Mouse (Mus musculus): ENCODE measurements around the gene Barx2. TPM values are rescaled to one million over a fixed set of nuclear protein-coding genes. Genes with fewer than 3 reads are reported as not detected.

The Barx2 gene
- polyA plus RNA-seq, 1 experiment = not detected

GRCm38 (mm10) chr9:31849387-31849786 lies 63.9 kb downstream of the Barx2 start:
- 74% methylated on average over 7 of the region's 7 CpGs for WGBS
- no peak overlapping the region for H3K27ac ChIP-seq (ENCODE audit: insufficient read depth, low read depth, low read length)
- TF ChIP-seq CTCF (IDR thresholded peaks at IDR 0.05; ENCODE audit: insufficient read depth, low read depth, low read length) = no peak
- TF ChIP-seq POLR2A (IDR thresholded peaks at IDR 0.05; ENCODE audit: insufficient read depth, low read depth, low read length) = no peak

GRCm38 (mm10) chr9:31844614-31845013 lies 68.6 kb downstream of the Barx2 start:
- no peak for TF ChIP-seq CTCF (IDR thresholded peaks at IDR 0.05; ENCODE audit: insufficient read depth, low read depth, low read length)
- H3K4me3 ChIP-seq (ENCODE audit: insufficient read depth, low read depth, low read length) = no peak overlapping the region
- WGBS = 81% methylated on average over 5 of the region's 5 CpGs
- H3K27ac ChIP-seq (ENCODE audit: insufficient read depth, low read depth, low read length) = no peak overlapping the region
- no peaks in the 10 kb centered on the region for H3K4me1 ChIP-seq (ENCODE audit: control insufficient read depth, insufficient read depth, low read length)

More at GRCm38 (mm10) chr9:31849387-31849786, 63.9 kb downstream of the Barx2 start:
- Histone ChIP-seq H3K4me3 (ENCODE audit: insufficient read depth, low read depth, low read length) (no peak overlapping the region), H3K4me1 (ENCODE audit: control insufficient read depth, insufficient read depth, low read length) (no peaks in the 10 kb centered on the region)

DNA sequence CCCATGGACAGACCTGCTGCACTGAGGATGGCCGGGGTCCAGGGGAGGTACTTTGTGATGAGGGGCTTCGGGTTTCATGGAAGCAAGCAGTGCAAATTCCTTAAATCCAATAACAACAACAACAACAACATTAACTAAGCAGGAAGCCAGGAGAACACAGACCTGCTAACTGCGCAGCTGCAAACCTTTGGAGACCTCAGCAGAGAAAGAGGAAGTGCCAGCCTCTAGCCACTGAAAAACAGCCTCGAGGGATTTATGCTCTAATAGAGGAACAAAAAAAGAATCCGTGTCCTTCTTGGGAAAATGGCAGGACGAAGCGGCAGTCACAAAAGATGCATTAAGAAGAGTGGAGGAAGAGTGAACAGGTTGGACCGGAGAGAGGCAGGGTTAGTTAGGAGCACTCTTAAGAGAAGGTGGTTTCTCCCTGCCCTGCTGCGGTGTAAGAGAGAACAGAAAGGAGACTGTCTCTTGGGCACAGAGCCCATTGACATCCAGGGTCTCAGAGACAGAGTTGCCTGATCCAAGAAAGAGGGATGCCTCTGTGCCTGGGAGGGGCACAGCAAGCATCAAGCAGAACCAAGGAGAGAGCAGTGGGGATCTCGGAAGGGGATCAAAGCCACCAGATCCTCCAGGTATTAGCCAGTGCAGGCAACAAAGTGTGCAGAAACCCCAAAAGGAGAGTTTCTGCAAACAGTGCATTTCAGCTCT lies 72.0 kb downstream of the Barx2 start:
- WGBS = 63% methylated on average over 10 of the region's 10 CpGs
- TF ChIP-seq POLR2A (IDR thresholded peaks at IDR 0.05; ENCODE audit: insufficient read depth, low read depth, low read length) (no peak), CTCF (IDR thresholded peaks at IDR 0.05; ENCODE audit: insufficient read depth, low read depth, low read length) (no peak)
- Histone ChIP-seq H3K4me3 (ENCODE audit: insufficient read depth, low read depth, low read length) (no peak overlapping the region), H3K4me1 (ENCODE audit: control insufficient read depth, insufficient read depth, low read length) (no peaks in the 10 kb centered on the region), H3K27ac (ENCODE audit: insufficient read depth, low read depth, low read length) (no peak overlapping the region)

- Histone ChIP-seq H3K4me3 (ENCODE audit: insufficient read depth, low read depth, low read length) (no peak overlapping the region), H3K27ac (ENCODE audit: insufficient read depth, low read depth, low read length) (no peak overlapping the region), H3K4me1 (ENCODE audit: control insufficient read depth, insufficient read depth, low read length) (no peaks in the 10 kb centered on the region)
- TF ChIP-seq CTCF (IDR thresholded peaks at IDR 0.05; ENCODE audit: insufficient read depth, low read depth, low read length) (no peak), POLR2A (IDR thresholded peaks at IDR 0.05; ENCODE audit: insufficient read depth, low read depth, low read length) (no peak)
- 94% methylated on average over 4 of the region's 4 CpGs for WGBS
Observed at GRCm38 (mm10) chr9:31840571-31840970, 72.7 kb downstream of the Barx2 start.

DNA sequence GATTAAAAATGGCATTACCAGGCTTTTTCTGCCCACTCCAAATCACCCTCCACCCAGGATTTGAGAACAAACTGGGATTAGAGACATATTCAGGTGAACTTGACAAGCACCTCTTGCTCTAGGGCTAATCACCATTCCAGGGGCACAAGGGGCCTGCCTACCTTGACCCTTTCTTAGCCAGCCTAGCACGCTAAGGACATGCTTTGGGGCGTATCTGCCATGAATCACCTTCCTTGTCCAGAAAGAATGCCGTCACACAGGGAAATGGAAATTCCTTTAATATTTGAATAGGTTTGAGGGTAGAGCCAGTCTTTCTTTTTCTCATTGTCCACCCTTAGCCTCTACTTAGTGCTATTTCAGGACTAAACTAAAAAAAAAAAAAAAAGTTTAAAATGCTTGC lies 73.2 kb downstream of the Barx2 start:
- TF ChIP-seq CTCF (IDR thresholded peaks at IDR 0.05; ENCODE audit: insufficient read depth, low read depth, low read length) = no peak
- TF ChIP-seq POLR2A (IDR thresholded peaks at IDR 0.05; ENCODE audit: insufficient read depth, low read depth, low read length) = no peak
- H3K4me1 ChIP-seq (ENCODE audit: control insufficient read depth, insufficient read depth, low read length) = no peaks in the 10 kb centered on the region
- 95% methylated on average over 3 of the region's 3 CpGs for WGBS
- H3K27ac ChIP-seq (ENCODE audit: insufficient read depth, low read depth, low read length) = no peak overlapping the region
- no peak overlapping the region for H3K4me3 ChIP-seq (ENCODE audit: insufficient read depth, low read depth, low read length)

- TF ChIP-seq POLR2A (IDR thresholded peaks at IDR 0.05; ENCODE audit: insufficient read depth, low read depth, low read length) (no peak), CTCF (IDR thresholded peaks at IDR 0.05; ENCODE audit: insufficient read depth, low read depth, low read length) (no peak)
- H3K4me1 ChIP-seq (ENCODE audit: control insufficient read depth, insufficient read depth, low read length) = no peaks in the 10 kb centered on the region
- H3K4me3 ChIP-seq (ENCODE audit: insufficient read depth, low read depth, low read length) = no peak overlapping the region
- WGBS = 69% methylated on average over 15 of the region's 15 CpGs
- no peak overlapping the region for H3K27ac ChIP-seq (ENCODE audit: insufficient read depth, low read depth, low read length)
Observed at GRCm38 (mm10) chr9:31839106-31840027, 73.9 kb downstream of the Barx2 start.

DNA sequence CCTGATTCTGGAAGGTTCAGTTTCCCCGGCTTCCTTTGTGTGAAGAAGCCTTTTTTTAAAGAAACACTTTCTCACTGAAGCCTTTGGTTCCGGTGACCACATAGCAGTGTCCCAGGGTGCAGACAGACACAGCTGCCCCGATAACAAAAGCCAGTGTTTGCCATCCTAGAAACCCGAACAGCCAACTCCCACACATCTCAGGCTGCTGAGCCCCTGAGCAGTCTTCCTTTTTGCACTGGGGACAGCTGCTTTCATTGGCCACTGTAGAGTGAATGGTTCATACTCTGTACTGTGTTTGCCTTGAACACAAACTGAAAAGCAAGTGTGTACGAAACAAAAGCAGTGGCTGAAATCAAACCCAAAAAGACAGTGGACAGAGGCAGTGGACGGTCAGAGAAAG lies 75.2 kb downstream of the Barx2 start:
- no peaks in the 10 kb centered on the region for H3K4me1 ChIP-seq (ENCODE audit: control insufficient read depth, insufficient read depth, low read length)
- H3K4me3 ChIP-seq (ENCODE audit: insufficient read depth, low read depth, low read length) = no peak overlapping the region
- TF ChIP-seq CTCF (IDR thresholded peaks at IDR 0.05; ENCODE audit: insufficient read depth, low read depth, low read length) (no peak), POLR2A (IDR thresholded peaks at IDR 0.05; ENCODE audit: insufficient read depth, low read depth, low read length) (no peak)
- 56% methylated on average over 6 of the region's 6 CpGs for WGBS
- H3K27ac ChIP-seq (ENCODE audit: insufficient read depth, low read depth, low read length) = no peak overlapping the region

DNA sequence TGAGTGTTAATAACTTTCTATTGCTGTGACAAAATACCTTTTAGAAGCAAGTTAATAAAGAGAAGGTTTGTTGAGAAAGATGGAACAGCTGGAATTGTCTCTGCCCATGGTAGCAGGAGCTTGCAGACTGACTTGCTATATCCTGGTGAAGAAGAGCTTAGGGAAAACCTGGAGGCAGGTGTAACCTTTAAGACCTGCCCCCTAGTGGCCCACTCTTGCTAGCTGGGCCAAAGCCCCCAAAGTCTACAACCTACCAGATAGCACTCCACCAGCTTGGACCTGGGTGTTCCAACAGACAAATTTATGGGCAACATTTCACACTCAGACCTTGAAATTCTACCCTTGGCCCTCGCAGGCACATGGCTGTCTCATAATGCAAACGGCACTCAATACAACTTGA lies 104.5 kb downstream of the Barx2 start:
- TF ChIP-seq CTCF (IDR thresholded peaks at IDR 0.05; ENCODE audit: insufficient read depth, low read depth, low read length) (no peak), POLR2A (IDR thresholded peaks at IDR 0.05; ENCODE audit: insufficient read depth, low read depth, low read length) (no peak)
- no peaks in the 10 kb centered on the region for H3K4me1 ChIP-seq (ENCODE audit: control insufficient read depth, insufficient read depth, low read length)
- H3K4me3 ChIP-seq (ENCODE audit: insufficient read depth, low read depth, low read length) = no peak overlapping the region
- H3K27ac ChIP-seq (ENCODE audit: insufficient read depth, low read depth, low read length) = no peak overlapping the region
- WGBS = 90% methylated on average over 2 of the region's 2 CpGs

- no peaks in the 10 kb centered on the region for H3K4me1 ChIP-seq (ENCODE audit: control insufficient read depth, insufficient read depth, low read length)
- TF ChIP-seq POLR2A (IDR thresholded peaks at IDR 0.05; ENCODE audit: insufficient read depth, low read depth, low read length) (no peak), CTCF (IDR thresholded peaks at IDR 0.05; ENCODE audit: insufficient read depth, low read depth, low read length) (no peak)
- WGBS = 74% methylated on average over 1 of the region's 1 CpGs
- no peak overlapping the region for H3K4me3 ChIP-seq (ENCODE audit: insufficient read depth, low read depth, low read length)
- no peak overlapping the region for H3K27ac ChIP-seq (ENCODE audit: insufficient read depth, low read depth, low read length)
Observed at GRCm38 (mm10) chr9:31802641-31803040, 110.6 kb downstream of the Barx2 start.

Other genes starting within 250 kb of the Barx2 start
- 233 TPM in 1 of 2 replicates, not detected in the other for gene Arhgap32, start 202.7 kb upstream of the Barx2 start, polyA plus RNA-seq (2012; ENCODE audit: insufficient read depth, insufficient read length, low replicate concordance, missing spikeins)

All from olfactory bulb, adult 2 months (tissue).